ENCODE assay signal across 8 mouse cellular contexts in the genomic region with DNA sequence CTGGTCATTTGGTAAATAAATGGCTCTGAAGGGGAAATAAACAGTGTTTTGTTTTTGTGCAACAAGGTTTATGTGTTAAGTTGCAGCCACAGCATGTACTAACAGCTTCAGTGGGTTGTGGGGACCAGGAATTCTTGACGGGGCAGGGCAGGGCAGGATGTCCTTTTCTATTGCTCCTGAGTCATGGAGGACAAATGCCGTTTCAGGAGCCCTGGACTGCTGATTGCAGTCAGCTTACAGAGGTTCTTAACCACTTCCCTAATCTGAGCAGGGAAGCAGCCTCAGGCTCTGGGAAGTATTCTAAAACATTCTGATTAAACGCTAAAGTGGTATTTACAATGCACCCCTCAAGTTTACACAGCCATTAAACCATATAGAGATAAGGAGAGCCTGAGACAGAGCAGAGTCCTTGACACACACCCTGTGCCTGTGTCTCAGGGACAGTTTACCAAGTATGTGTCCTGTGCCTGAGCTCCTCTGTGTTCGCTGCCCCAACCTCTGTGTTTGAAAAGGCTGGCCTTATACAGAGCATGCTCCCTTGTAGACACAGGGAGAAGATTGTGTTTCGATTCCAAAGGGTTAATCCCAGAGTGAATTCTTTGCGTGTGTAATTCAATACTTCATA.
DNase-seq lines count a peak whose midpoint lies in the region; ATAC-seq lines count a peak whose summit lies in the region.

No protein-coding gene starts in this region.

- no peak overlapping the region; the same call in 1 of the 2 replicates for H3K4me2 ChIP-seq in forebrain, embryonic 14.5 days (ENCODE audit: low read length)
- no peak overlapping the region; the same call in 1 of the 2 replicates for H3K4me2 ChIP-seq in hindbrain, embryonic 13.5 days
- H3K4me2 ChIP-seq in limb, embryonic 15.5 days: peak overlapping the region; percentile 26

- DNase-seq in retina, embryonic 14.5 days (ENCODE audit: low spot score): peak; percentile 8
- DNase-seq in retina, postnatal 1 day: no peak
- DNase-seq in forebrain, embryonic 14.5 days (ENCODE audit: low spot score): no peak
- DNase-seq in natural killer cell, adult 2 months (ENCODE audit: low spot score in 2 of 2): no peak
- no peak for DNase-seq in spleen, postnatal 10 days (ENCODE audit: low spot score in 2 of 2)

- peaks cover 8% of the 10 kb centered on the region; the same call in 1 of the 2 replicates for H3K4me1 ChIP-seq in forebrain, embryonic 14.5 days (ENCODE audit: control insufficient read depth, insufficient read depth, low read length)
- H3K4me1 ChIP-seq in hindbrain, embryonic 13.5 days (replicated peaks): peaks cover 8% of the 10 kb centered on the region
- peaks cover 22% of the 10 kb centered on the region for H3K4me1 ChIP-seq in limb, embryonic 15.5 days

- no peak overlapping the region for H3K27ac ChIP-seq in forebrain, embryonic 14.5 days (ENCODE audit: low read depth, low read length)
- H3K27ac ChIP-seq in hindbrain, embryonic 13.5 days: no peak overlapping the region
- H3K27ac ChIP-seq in limb, embryonic 15.5 days: peak overlapping the region; percentile 82

- no peaks in the 10 kb centered on the region for H3K36me3 ChIP-seq in forebrain, embryonic 14.5 days (ENCODE audit: control insufficient read depth, insufficient read depth, low read length)
- H3K36me3 ChIP-seq in hindbrain, embryonic 13.5 days: no peaks in the 10 kb centered on the region
- H3K36me3 ChIP-seq in limb, embryonic 15.5 days: no peaks in the 10 kb centered on the region

- ATAC-seq in forebrain, embryonic 14.5 days: peak; percentile 57; the same call in 1 of the 2 replicates
- peak; percentile 69 for ATAC-seq in hindbrain, embryonic 13.5 days (ENCODE audit: low FRiP score)
- ATAC-seq in limb, embryonic 15.5 days (ENCODE audit: insufficient number of reproducible peaks, low FRiP score, low TSS enrichment, low read depth): peak; percentile 71
- ATAC-seq in monocyte, adult 5-6 weeks (replicated peaks; ENCODE audit: insufficient number of reproducible peaks, low FRiP score, low TSS enrichment, poor library complexity, severe bottlenecking): peak; percentile 57; the same call in 1 of the 2 replicates

- H3K9ac ChIP-seq in forebrain, embryonic 14.5 days (ENCODE audit: low read length): no peak overlapping the region
- H3K9ac ChIP-seq in hindbrain, embryonic 13.5 days: no peak overlapping the region
- no peak overlapping the region for H3K9ac ChIP-seq in limb, embryonic 15.5 days

- 59% methylated on average over 6 of the region's 6 CpGs for WGBS in forebrain, embryonic 14.5 days
- 62% methylated on average over 6 of the region's 6 CpGs for WGBS in hindbrain, embryonic 13.5 days
- WGBS in limb, embryonic 15.5 days: 16% methylated on average over 6 of the region's 6 CpGs

- H3K27me3 ChIP-seq in forebrain, embryonic 14.5 days (replicated peaks; ENCODE audit: control insufficient read depth, insufficient read depth, low read length): no peaks in the 10 kb centered on the region
- no peaks in the 10 kb centered on the region for H3K27me3 ChIP-seq in hindbrain, embryonic 13.5 days
- no peaks in the 10 kb centered on the region for H3K27me3 ChIP-seq in limb, embryonic 15.5 days

- no peaks in the 10 kb centered on the region for H3K9me3 ChIP-seq in forebrain, embryonic 14.5 days (replicated peaks; ENCODE audit: control insufficient read depth, low read length)
- no peaks in the 10 kb centered on the region for H3K9me3 ChIP-seq in hindbrain, embryonic 13.5 days
- no peaks in the 10 kb centered on the region for H3K9me3 ChIP-seq in limb, embryonic 15.5 days

- H3K4me3 ChIP-seq in forebrain, embryonic 14.5 days (ENCODE audit: low read depth, low read length): no peak overlapping the region
- H3K4me3 ChIP-seq in hindbrain, embryonic 13.5 days: no peak overlapping the region
- H3K4me3 ChIP-seq in limb, embryonic 15.5 days: 0 out of 2 replicates have a peak overlapping the region, but pooled peaks have one; percentile 3
